Mouse (Mus musculus): ENCODE results near the gene Eif3k. TPM values are rescaled to one million over a fixed set of nuclear protein-coding genes. Genes with fewer than 3 reads are reported as not detected.
A peak's percentile ranks its signal among the peaks of the same experiment; 100 is the strongest.

Gene Eif3k
- total and polyA plus RNA-seq, 3 experiments, result 156 to 221 (median 177) TPM

- Histone ChIP-seq H3K4me3 (no peak overlapping the region), H3K79me2 (replicated peaks; ENCODE audit: control insufficient read depth, insufficient read depth, low read length) (peaks cover 6% of the 10 kb centered on the region), H3K9ac (ENCODE audit: low read depth, low read length) (no peak overlapping the region; the same call in 1 of the 2 replicates), H3K4me1 (ENCODE audit: control insufficient read depth, insufficient read depth, low read length) (peaks cover 36% of the 10 kb centered on the region), H3K27me3 (ENCODE audit: control insufficient read depth, insufficient read depth, low read length) (no peaks in the 10 kb centered on the region), H3K27ac (peak overlapping the region; percentile 40), H3K36me3 (ENCODE audit: control insufficient read depth, insufficient read depth, low read length) (peaks cover 15% of the 10 kb centered on the region)
- TF ChIP-seq POLR2A (IDR thresholded peaks at IDR 0.05; ENCODE audit: insufficient read depth, low read depth, low read length), result no peak
- TF ChIP-seq CTCF (IDR thresholded peaks at IDR 0.05), result peak; percentile 33
- WGBS, result 26% methylated on average over 5 of the region's 5 CpGs
- intact Hi-C loops (cut with DNase I), result no loop called here
- no peak for DNase-seq
Observed at GRCm38 (mm10) chr7:28930320-28931031, 51.2 kb downstream of the Eif3k start.

- Histone ChIP-seq H3K27ac (no peak overlapping the region), H3K27me3 (ENCODE audit: control insufficient read depth, insufficient read depth, low read length) (no peaks in the 10 kb centered on the region), H3K4me3 (no peak overlapping the region), H3K36me3 (ENCODE audit: control insufficient read depth, insufficient read depth, low read length) (peaks cover 23% of the 10 kb centered on the region), H3K9ac (ENCODE audit: low read depth, low read length) (no peak overlapping the region), H3K4me1 (ENCODE audit: control insufficient read depth, insufficient read depth, low read length) (peaks cover 43% of the 10 kb centered on the region), H3K79me2 (replicated peaks; ENCODE audit: control insufficient read depth, insufficient read depth, low read length) (peaks cover 4% of the 10 kb centered on the region)
- TF ChIP-seq POLR2A (IDR thresholded peaks at IDR 0.05; ENCODE audit: insufficient read depth, low read depth, low read length) (no peak), CTCF (IDR thresholded peaks at IDR 0.05) (no peak)
- DNase-seq, result no peak
- intact Hi-C loops (cut with DNase I), result no loop called here
- 22% methylated on average over 3 of the region's 3 CpGs for WGBS
Observed at GRCm38 (mm10) chr7:28929381-28929780, 52.3 kb downstream of the Eif3k start.

- no peaks in the 10 kb centered on the region for H3K27me3 ChIP-seq (ENCODE audit: control insufficient read depth, insufficient read depth, low read length)
- peaks cover 60% of the 10 kb centered on the region for H3K4me1 ChIP-seq (ENCODE audit: control insufficient read depth, insufficient read depth, low read length)
- H3K27ac ChIP-seq, result peak overlapping the region; percentile 87
- peaks cover 26% of the 10 kb centered on the region for H3K36me3 ChIP-seq (ENCODE audit: control insufficient read depth, insufficient read depth, low read length)
- WGBS, result 20% methylated on average over 2 of the region's 2 CpGs
- intact Hi-C loops (cut with DNase I), result no loop called here
- DNase-seq, result no peak
- no peak overlapping the region for H3K9ac ChIP-seq (ENCODE audit: low read depth, low read length)
- TF ChIP-seq POLR2A (IDR thresholded peaks at IDR 0.05; ENCODE audit: insufficient read depth, low read depth, low read length) (no peak), EP300 (IDR thresholded peaks at IDR 0.05; ENCODE audit: insufficient read depth, low read depth, low read length) (no peak), CTCF (IDR thresholded peaks at IDR 0.05) (no peak)
- peaks cover 3% of the 10 kb centered on the region for H3K79me2 ChIP-seq (replicated peaks; ENCODE audit: control insufficient read depth, insufficient read depth, low read length)
- H3K4me3 ChIP-seq, result no peak overlapping the region
Observed at GRCm38 (mm10) chr7:28926172-28926571, 55.5 kb downstream of the Eif3k start.

- Histone ChIP-seq H3K79me2 (replicated peaks; ENCODE audit: control insufficient read depth, insufficient read depth, low read length) (peaks cover 3% of the 10 kb centered on the region), H3K9ac (ENCODE audit: low read depth, low read length) (peak overlapping the region; percentile 47), H3K4me3 (no peak overlapping the region), H3K36me3 (ENCODE audit: control insufficient read depth, insufficient read depth, low read length) (peaks cover 28% of the 10 kb centered on the region), H3K27me3 (ENCODE audit: control insufficient read depth, insufficient read depth, low read length) (no peaks in the 10 kb centered on the region), H3K27ac (peak overlapping the region; percentile 87), H3K4me1 (ENCODE audit: control insufficient read depth, insufficient read depth, low read length) (peaks cover 58% of the 10 kb centered on the region)
- intact Hi-C loops (cut with DNase I), result no loop called here
- DNase-seq, result peak; percentile 70 to 86
- TF ChIP-seq CTCF (IDR thresholded peaks at IDR 0.05), result no peak; the same call in 1 of the 2 replicates
- peak; percentile 37; the same call in 1 of the 2 replicates for TF ChIP-seq EP300 (IDR thresholded peaks at IDR 0.05; ENCODE audit: insufficient read depth, low read depth, low read length)
- TF ChIP-seq POLR2A (IDR thresholded peaks at IDR 0.05; ENCODE audit: insufficient read depth, low read depth, low read length), result peak; percentile 56
- WGBS, result 4% methylated on average over 9 of the region's 9 CpGs
Observed at GRCm38 (mm10) chr7:28925317-28925716, 56.3 kb downstream of the Eif3k start.

- peaks cover 3% of the 10 kb centered on the region for H3K79me2 ChIP-seq (replicated peaks; ENCODE audit: control insufficient read depth, insufficient read depth, low read length)
- 39% methylated on average over 3 of the region's 3 CpGs for WGBS
- H3K36me3 ChIP-seq (ENCODE audit: control insufficient read depth, insufficient read depth, low read length), result peaks cover 28% of the 10 kb centered on the region
- H3K4me1 ChIP-seq (ENCODE audit: control insufficient read depth, insufficient read depth, low read length), result peaks cover 59% of the 10 kb centered on the region
- TF ChIP-seq POLR2A (IDR thresholded peaks at IDR 0.05; ENCODE audit: insufficient read depth, low read depth, low read length), result no peak
- no peak overlapping the region for H3K4me3 ChIP-seq
- intact Hi-C loops (cut with DNase I), result no loop called here
- H3K27me3 ChIP-seq (ENCODE audit: control insufficient read depth, insufficient read depth, low read length), result no peaks in the 10 kb centered on the region
- no peak for DNase-seq
- peak overlapping the region; percentile 87 for H3K27ac ChIP-seq
- peak overlapping the region; percentile 47 for H3K9ac ChIP-seq (ENCODE audit: low read depth, low read length)
Observed at GRCm38 (mm10) chr7:28924802-28925201, 56.9 kb downstream of the Eif3k start.

- WGBS, result 14% methylated on average over 4 of the region's 4 CpGs
- Histone ChIP-seq H3K36me3 (ENCODE audit: control insufficient read depth, insufficient read depth, low read length) (peaks cover 35% of the 10 kb centered on the region), H3K4me3 (0 out of 2 replicates have a peak overlapping the region, but pooled peaks have one; percentile 9), H3K9ac (ENCODE audit: low read depth, low read length) (peak overlapping the region; percentile 4; the same call in 1 of the 2 replicates), H3K27me3 (ENCODE audit: control insufficient read depth, insufficient read depth, low read length) (no peaks in the 10 kb centered on the region), H3K79me2 (replicated peaks; ENCODE audit: control insufficient read depth, insufficient read depth, low read length) (peaks cover 3% of the 10 kb centered on the region), H3K27ac (peak overlapping the region; percentile 87), H3K4me1 (ENCODE audit: control insufficient read depth, insufficient read depth, low read length) (peaks cover 59% of the 10 kb centered on the region)
- intact Hi-C loops (cut with DNase I), result no loop called here
- peak in 1 of 2 experiments; percentile 65 for DNase-seq
- TF ChIP-seq CTCF (IDR thresholded peaks at IDR 0.05) (no peak), EP300 (IDR thresholded peaks at IDR 0.05; ENCODE audit: insufficient read depth, low read depth, low read length) (0 out of 2 replicates have a peak, but pooled peaks have one; percentile 56), POLR2A (IDR thresholded peaks at IDR 0.05; ENCODE audit: insufficient read depth, low read depth, low read length) (no peak)
Observed at GRCm38 (mm10) chr7:28923865-28924291, 57.8 kb downstream of the Eif3k start.

All from heart, adult 2 months (tissue).